Mouse (Mus musculus) limb, embryonic 13.5 days (tissue): ENCODE results near the gene Ankrd17. TPM values are rescaled to one million over a fixed set of nuclear protein-coding genes. Genes with fewer than 3 reads are reported as not detected.

Source experiments
- ATAC-seq: fragments of 200-750 bp; cut with Nextera tagmentation; 2 replicates; pipeline ENCODE4 v1.8.0; 2017; ENCODE audit warnings: low read depth, moderate number of reproducible peaks, moderate TSS enrichment; ENCODE audit not compliant: low FRiP score
- H3K27ac ChIP-seq: fragments of 300-500 bp; sonication (generic); 2 replicates; pipeline ENCODE4 v1.5.1; 2015; ENCODE audit warnings: inconsistent platforms, mild to moderate bottlenecking, moderate library complexity
- H3K27me3 ChIP-seq: fragments of 300-500 bp; sonication (generic); 2 replicates; pipeline ENCODE4 v1.6.1; 2015; ENCODE audit warnings: mild to moderate bottlenecking, inconsistent platforms
- H3K36me3 ChIP-seq: fragments of 300-500 bp; sonication (generic); 2 replicates; pipeline ENCODE4 v1.6.1; 2015; ENCODE audit warnings: inconsistent platforms, mild to moderate bottlenecking, moderate library complexity
- H3K4me1 ChIP-seq: fragments of 300-500 bp; sonication (generic); 2 replicates; pipeline ENCODE4 v1.6.1; 2015; ENCODE audit warnings: inconsistent platforms
- H3K4me2 ChIP-seq: fragments of 300-500 bp; sonication (generic); replicated peaks from 2 replicates; pipeline ENCODE4 v1.6.1; 2015; ENCODE audit warnings: inconsistent platforms, mild to moderate bottlenecking, moderate library complexity
- H3K4me3 ChIP-seq: fragments of 300-500 bp; sonication (generic); 2 replicates; pipeline ENCODE4 v1.5.1; 2015; ENCODE audit warnings: moderate library complexity, mild to moderate bottlenecking, inconsistent platforms
- H3K9ac ChIP-seq: fragments of 300-500 bp; sonication (generic); 2 replicates; pipeline ENCODE4 v1.6.1; 2015; ENCODE audit warnings: mild to moderate bottlenecking, inconsistent platforms
- H3K9me3 ChIP-seq: fragments of 300-500 bp; sonication (generic); 2 replicates; pipeline ENCODE4 v1.6.1; 2016; ENCODE audit warnings: inconsistent platforms
- WGBS: fragments of 180-500 bp; shearing (Covaris S2); methylation state at CpG from one replicate; pipeline ENCODE4 v1.1.7; 2015; 5-methylcytosine and 5-hydroxymethylcytosine counted together
- polyA plus RNA-seq: library from polyadenylated mRNA; unstranded; fragments of >200 nt; fragmentation: Nextera tagmentation; extraction: Ambion mirVana; gene quantifications from 2 replicates; pipeline ENCODE4 v1.2.1, GENCODE M21; 2015

Ankrd17 gene
- polyA plus RNA-seq: 25.0 and 27.2 TPM in 2 replicates

DNA sequence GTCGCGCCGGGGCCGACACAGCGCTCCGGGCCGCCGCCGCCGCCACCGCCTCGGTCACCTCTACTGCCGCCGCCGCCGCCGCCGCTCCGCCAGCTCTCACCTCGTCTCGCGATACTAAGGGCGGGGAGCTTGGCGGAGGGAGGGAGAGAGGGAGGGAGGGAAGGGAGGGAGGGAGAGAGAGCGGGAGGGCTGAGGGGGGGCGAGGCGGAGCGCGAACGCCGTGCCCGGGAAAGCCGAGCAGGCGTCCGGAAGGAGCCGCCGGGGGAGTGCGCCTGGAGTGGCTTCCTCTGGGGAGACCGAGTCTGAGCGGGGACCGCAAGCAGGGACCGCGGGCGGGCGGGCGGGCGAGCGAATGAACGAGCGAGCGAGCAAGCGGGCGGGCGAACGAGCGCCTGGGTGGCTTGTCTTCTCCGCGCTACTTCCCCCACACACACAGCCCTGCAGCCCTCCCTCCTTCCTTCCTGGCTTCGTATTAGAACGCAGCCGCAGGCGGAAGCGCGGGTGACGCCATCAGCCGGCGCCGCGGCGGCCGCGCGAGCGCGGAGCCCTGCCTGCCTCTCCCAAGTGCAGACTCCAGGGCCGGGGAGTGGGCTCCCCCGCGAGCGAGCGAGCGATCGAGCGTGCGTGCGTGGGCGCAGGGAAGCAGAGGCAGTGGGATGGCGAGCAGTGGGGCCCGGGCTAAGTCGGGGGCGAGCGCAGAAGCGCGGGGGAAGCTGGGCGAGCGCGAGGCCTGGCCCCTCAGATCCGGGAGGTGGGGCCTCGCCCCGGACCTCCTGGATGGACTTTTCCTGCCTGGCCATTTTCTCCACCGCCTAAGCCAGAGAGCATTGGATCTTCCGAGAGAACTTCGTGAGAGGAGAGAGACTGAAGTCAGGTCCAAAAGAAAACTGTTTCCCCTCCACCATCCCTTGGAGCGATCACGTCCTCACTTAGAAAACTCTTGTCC, at the start of gene Ankrd17:
Ankrd17 (minus strand) TSS at position 457 of the 946 bp plus-strand sequence.
- H3K9ac ChIP-seq: peak within 1 kb of the TSS; percentile 98
- H3K9me3 ChIP-seq: no peaks in the 10 kb centered on the region
- no peaks in the 10 kb centered on the region for H3K27me3 ChIP-seq
- under 1% methylated on average over 73 of the region's 104 CpGs for WGBS
- peak within 1 kb of the TSS; percentile 93 for H3K4me3 ChIP-seq
- H3K4me1 ChIP-seq: peaks cover 21% of the 10 kb centered on the region
- peak within 1 kb of the TSS; percentile 77 for H3K4me2 ChIP-seq
- peak within 1 kb of the TSS; percentile 100 for H3K27ac ChIP-seq
- no peaks in the 10 kb centered on the region for H3K36me3 ChIP-seq
- peak; percentile 94 for ATAC-seq

DNA sequence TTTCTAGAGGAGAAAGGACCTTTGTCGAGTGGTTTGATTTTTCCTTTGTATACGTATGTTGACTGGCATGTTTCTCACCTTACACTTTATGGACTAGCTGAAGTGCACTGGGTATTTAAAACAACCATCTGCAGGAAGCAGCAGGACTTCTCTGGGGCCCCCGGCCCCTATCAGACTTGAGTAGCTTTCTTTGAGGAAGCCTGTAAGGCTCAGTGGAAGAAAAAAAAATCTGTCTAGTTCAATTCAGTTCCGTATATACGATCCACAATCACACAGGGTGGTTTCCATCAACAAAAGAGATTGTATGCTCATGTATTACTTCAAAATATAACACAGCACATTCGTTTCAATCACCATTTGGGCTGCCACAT, 48.5 kb upstream of the Ankrd17 start:
- WGBS: 45% methylated on average over 6 of the region's 6 CpGs

DNA sequence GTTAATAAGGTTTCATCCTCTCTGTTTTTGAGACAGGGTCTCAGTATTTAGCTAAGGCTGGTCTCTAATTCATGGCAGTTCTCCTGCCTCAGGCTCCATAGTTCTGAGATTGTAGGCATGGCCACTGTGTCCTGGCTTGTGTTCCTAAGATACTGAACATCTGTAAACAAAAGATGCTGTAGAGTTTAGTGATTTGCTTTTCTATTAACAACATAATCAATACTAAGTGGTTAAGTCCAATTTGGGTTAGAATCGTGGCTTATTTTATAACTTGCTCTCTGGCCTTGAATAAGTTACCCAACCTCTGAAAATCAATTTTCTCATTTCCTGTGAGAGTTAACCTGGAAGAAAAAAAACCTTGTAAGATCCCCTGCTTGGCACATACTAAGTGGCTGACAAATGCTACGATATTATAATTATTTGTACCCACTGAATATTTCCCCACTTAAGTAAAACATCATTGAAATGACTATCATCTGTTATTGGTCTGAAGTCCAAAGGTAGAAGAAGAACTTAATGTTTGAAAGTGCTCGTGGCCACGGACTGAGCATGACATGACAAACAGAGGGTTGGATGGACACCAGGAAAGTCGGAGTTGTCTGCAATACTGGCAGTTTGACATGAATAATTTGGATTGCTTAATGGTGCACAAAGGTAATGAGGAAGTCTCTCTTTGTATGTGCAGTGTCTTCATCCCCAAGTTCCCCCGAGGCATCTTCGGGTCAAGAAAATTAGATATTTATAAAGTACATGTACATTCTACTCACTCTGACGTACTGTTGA, 48.0 kb upstream of the Ankrd17 start:
- 82% methylated on average over 8 of the region's 8 CpGs for WGBS
- no peak for ATAC-seq

More for the DNA sequence above, 48.5 kb upstream of the Ankrd17 start:
- no peaks in the 10 kb centered on the region for H3K36me3 ChIP-seq
- H3K4me1 ChIP-seq: 0 out of 2 replicates have a peak, but pooled peaks cover 3% of the 10 kb centered on the region
- no peak overlapping the region for H3K27ac ChIP-seq
- H3K9ac ChIP-seq: no peak overlapping the region
- H3K4me3 ChIP-seq: no peak overlapping the region
- no peaks in the 10 kb centered on the region for H3K27me3 ChIP-seq
- no peaks in the 10 kb centered on the region for H3K9me3 ChIP-seq
- H3K4me2 ChIP-seq: no peak overlapping the region
- no peak for ATAC-seq

DNA sequence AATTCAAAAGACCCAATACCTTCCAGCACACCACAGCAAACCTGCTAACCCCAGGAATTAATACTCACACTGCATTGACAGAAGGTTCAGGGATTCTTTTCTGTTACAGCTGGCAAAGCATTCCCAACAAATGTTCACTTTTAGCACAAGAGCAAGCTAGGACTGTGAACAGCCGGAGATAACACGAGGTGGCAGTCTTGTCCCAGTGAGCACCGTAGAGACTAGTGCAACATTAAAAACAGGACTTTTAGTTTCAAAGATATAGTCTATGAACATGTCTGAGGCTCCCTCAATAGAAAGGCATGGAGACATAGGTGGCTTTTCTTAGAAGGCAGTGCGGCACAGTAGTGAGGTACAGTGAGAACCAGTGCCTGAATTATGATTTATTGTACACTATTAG, 38.8 kb upstream of the Ankrd17 start:
- no peak for ATAC-seq
- no peak overlapping the region for H3K9ac ChIP-seq

More for the DNA sequence above, 48.0 kb upstream of the Ankrd17 start:
- Histone ChIP-seq H3K27ac (no peak overlapping the region), H3K4me1 (0 out of 2 replicates have a peak, but pooled peaks cover 3% of the 10 kb centered on the region), H3K36me3 (no peaks in the 10 kb centered on the region), H3K9me3 (no peaks in the 10 kb centered on the region), H3K4me2 (no peak overlapping the region), H3K27me3 (no peaks in the 10 kb centered on the region), H3K9ac (no peak overlapping the region), H3K4me3 (no peak overlapping the region)

DNA sequence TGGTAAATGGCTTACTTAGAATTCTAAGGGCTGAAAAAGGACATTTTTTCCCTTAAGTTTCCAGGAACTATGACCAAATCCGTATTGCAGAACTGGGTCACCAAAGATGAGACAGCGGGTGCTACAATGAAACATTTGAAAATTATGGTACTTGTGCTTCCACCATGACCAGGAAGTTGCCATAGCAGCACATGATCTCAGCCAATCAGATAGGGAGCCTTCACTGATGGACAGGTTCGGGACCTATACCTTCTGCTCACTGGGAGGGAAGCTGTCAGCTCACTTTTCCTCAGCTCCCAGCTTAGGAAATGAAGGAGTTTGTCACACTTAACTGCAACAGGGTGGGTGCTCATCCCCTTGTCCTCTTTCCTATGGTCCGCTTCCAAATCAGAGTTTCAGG, 30.4 kb upstream of the Ankrd17 start:
- Histone ChIP-seq H3K27me3 (no peaks in the 10 kb centered on the region), H3K4me3 (no peak overlapping the region), H3K9ac (no peak overlapping the region), H3K4me1 (no peaks in the 10 kb centered on the region), H3K36me3 (no peaks in the 10 kb centered on the region), H3K4me2 (no peak overlapping the region), H3K9me3 (no peaks in the 10 kb centered on the region), H3K27ac (no peak overlapping the region)
- WGBS: 84% methylated on average over 4 of the region's 4 CpGs
- no peak for ATAC-seq

More for the DNA sequence above, 38.8 kb upstream of the Ankrd17 start:
- Histone ChIP-seq H3K27me3 (no peaks in the 10 kb centered on the region), H3K9me3 (no peaks in the 10 kb centered on the region), H3K27ac (no peak overlapping the region), H3K4me3 (no peak overlapping the region), H3K4me2 (no peak overlapping the region), H3K36me3 (no peaks in the 10 kb centered on the region), H3K4me1 (no peaks in the 10 kb centered on the region)
- 89% methylated on average over 4 of the region's 4 CpGs for WGBS

GRCm38 (mm10) chr5:90394322-90394721, 27.9 kb upstream of the Ankrd17 start:
- no peaks in the 10 kb centered on the region for H3K36me3 ChIP-seq
- H3K4me1 ChIP-seq: no peaks in the 10 kb centered on the region
- 71% methylated on average over 4 of the region's 4 CpGs for WGBS
- no peak overlapping the region for H3K4me2 ChIP-seq
- ATAC-seq: no peak
- no peak overlapping the region for H3K4me3 ChIP-seq
- no peaks in the 10 kb centered on the region for H3K27me3 ChIP-seq
- H3K9ac ChIP-seq: no peak overlapping the region
- no peak overlapping the region for H3K27ac ChIP-seq
- H3K9me3 ChIP-seq: no peaks in the 10 kb centered on the region

DNA sequence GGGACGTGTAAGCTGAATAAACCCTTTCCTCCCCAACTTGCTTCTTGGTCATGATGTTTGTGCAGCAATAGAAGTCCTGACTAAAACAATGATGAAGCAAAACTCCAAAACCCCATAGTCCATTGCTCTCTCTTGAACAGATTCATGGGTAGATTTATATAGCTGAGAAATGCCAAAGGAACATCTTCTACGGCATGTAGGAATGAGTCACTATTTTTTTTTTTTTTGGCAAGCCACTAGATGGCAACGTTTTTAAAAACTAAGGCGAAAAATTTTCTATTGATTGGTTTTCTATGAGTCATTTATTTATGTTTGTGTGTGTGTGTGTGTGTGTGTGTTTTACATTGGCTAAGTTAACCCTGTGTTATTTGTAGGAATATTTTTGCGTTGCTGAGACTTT, 27.4 kb upstream of the Ankrd17 start:
- H3K27me3 ChIP-seq: no peaks in the 10 kb centered on the region
- H3K36me3 ChIP-seq: no peaks in the 10 kb centered on the region
- no peaks in the 10 kb centered on the region for H3K4me1 ChIP-seq
- ATAC-seq: no peak
- no peaks in the 10 kb centered on the region for H3K9me3 ChIP-seq
- H3K27ac ChIP-seq: no peak overlapping the region
- no peak overlapping the region for H3K9ac ChIP-seq
- WGBS: 63% methylated on average over 5 of the region's 5 CpGs
- H3K4me3 ChIP-seq: no peak overlapping the region
- H3K4me2 ChIP-seq: no peak overlapping the region

DNA sequence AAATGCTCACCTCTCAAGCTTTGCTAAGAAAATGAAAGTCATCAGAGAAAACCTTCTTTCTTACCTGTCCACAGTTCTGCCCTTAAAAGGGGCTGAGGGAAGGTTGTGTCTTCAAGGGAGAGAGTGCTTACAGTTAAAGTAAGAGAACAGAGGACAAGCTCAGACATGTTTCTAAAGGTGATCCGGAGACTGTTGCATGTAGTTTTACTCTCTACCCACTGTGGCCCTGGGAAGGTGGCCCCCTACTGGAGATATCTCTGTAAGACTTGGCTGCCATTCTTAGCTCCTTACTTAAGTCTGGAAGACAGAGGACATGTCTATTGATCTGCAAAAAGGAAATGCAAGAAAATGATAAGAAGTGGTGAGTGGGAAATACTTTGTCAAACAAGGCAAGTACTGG, 16.7 kb upstream of the Ankrd17 start:
- no peak overlapping the region for H3K27ac ChIP-seq
- ATAC-seq: no peak
- H3K4me1 ChIP-seq: no peaks in the 10 kb centered on the region
- no peak overlapping the region for H3K9ac ChIP-seq
- H3K27me3 ChIP-seq: no peaks in the 10 kb centered on the region
- H3K4me2 ChIP-seq: no peak overlapping the region
- 49% methylated on average over 1 of the region's 1 CpGs for WGBS
- no peaks in the 10 kb centered on the region for H3K36me3 ChIP-seq
- no peak overlapping the region for H3K4me3 ChIP-seq
- H3K9me3 ChIP-seq: no peaks in the 10 kb centered on the region

GRCm38 (mm10) chr5:90381458-90381857, 15.1 kb upstream of the Ankrd17 start:
- Histone ChIP-seq H3K9ac (no peak overlapping the region), H3K27me3 (no peaks in the 10 kb centered on the region), H3K9me3 (no peaks in the 10 kb centered on the region), H3K36me3 (no peaks in the 10 kb centered on the region), H3K4me2 (no peak overlapping the region), H3K27ac (no peak overlapping the region), H3K4me1 (no peaks in the 10 kb centered on the region), H3K4me3 (no peak overlapping the region)
- 72% methylated on average over 4 of the region's 4 CpGs for WGBS
- no peak for ATAC-seq

GRCm38 (mm10) chr5:90373708-90374107, 7.3 kb upstream of the Ankrd17 start:
- no peak overlapping the region for H3K9ac ChIP-seq
- H3K27me3 ChIP-seq: 0 out of 2 replicates have a peak, but pooled peaks cover 6% of the 10 kb centered on the region
- no peak for ATAC-seq
- no peak overlapping the region for H3K27ac ChIP-seq
- H3K9me3 ChIP-seq: no peaks in the 10 kb centered on the region
- no peaks in the 10 kb centered on the region for H3K4me1 ChIP-seq
- H3K36me3 ChIP-seq: no peaks in the 10 kb centered on the region
- 88% methylated on average over 4 of the region's 4 CpGs for WGBS
- no peak overlapping the region for H3K4me2 ChIP-seq
- H3K4me3 ChIP-seq: no peak overlapping the region

- no peak for ATAC-seq
Observed at GRCm38 (mm10) chr5:90370401-90370800, 4.0 kb upstream of the Ankrd17 start.

GRCm38 (mm10) chr5:90367067-90367303, 608 bp upstream of the Ankrd17 start, which contains the start of gene Gm9958:
Gene Gm9958, plus strand, starts transcription at chr5:90367204.
- Histone ChIP-seq H3K4me2 (peak within 1 kb of the TSS; percentile 77), H3K27me3 (no peaks in the 10 kb centered on the region), H3K36me3 (no peaks in the 10 kb centered on the region), H3K4me1 (peaks cover 21% of the 10 kb centered on the region), H3K27ac (peak within 1 kb of the TSS; percentile 100), H3K9ac (peak within 1 kb of the TSS; percentile 98), H3K9me3 (no peaks in the 10 kb centered on the region), H3K4me3 (peak within 1 kb of the TSS; percentile 93)
- ATAC-seq: no peak
- WGBS: 1% methylated on average over 7 of the region's 7 CpGs

More at GRCm38 (mm10) chr5:90370401-90370800, 4.0 kb upstream of the Ankrd17 start:
- Histone ChIP-seq H3K27ac (no peak overlapping the region), H3K4me1 (peaks cover 6% of the 10 kb centered on the region; the same call in 1 of the 2 replicates), H3K36me3 (no peaks in the 10 kb centered on the region), H3K9ac (no peak overlapping the region), H3K27me3 (no peaks in the 10 kb centered on the region), H3K4me3 (no peak overlapping the region), H3K9me3 (no peaks in the 10 kb centered on the region), H3K4me2 (no peak overlapping the region)
- WGBS: 84% methylated on average over 5 of the region's 5 CpGs
